Mouse (Mus musculus) MEL (cell line): ENCODE results near the gene Serpinh1.

Experiments
- EP300 ChIP-seq, 2 experiments: IDR thresholded peaks; 2 replicates each; pipeline ENCODE4 v1.6.1; 2011; ENCODE audit warnings: improper control_type of control experiment in 2 of 2, low read length in 2 of 2, low read depth in 1 of 2, mild to moderate bottlenecking in 1 of 2
- GATA1 ChIP-seq: IDR thresholded peaks from 2 replicates; pipeline ENCODE4 v1.6.1; 2011; ENCODE audit warnings: low read depth, low read length, improper control_type of control experiment
- MAFK ChIP-seq: IDR thresholded peaks from 2 replicates; pipeline ENCODE4 v1.6.1; 2011; ENCODE audit warnings: low read depth, mild to moderate bottlenecking, low read length, improper control_type of control experiment, borderline replicate concordance
- RAD21 ChIP-seq: IDR thresholded peaks from 2 replicates; pipeline ENCODE4 v1.6.1; 2011; ENCODE audit warnings: mild to moderate bottlenecking, low read depth, low read length, improper control_type of control experiment
- UBTF ChIP-seq: IDR thresholded peaks from 2 replicates; pipeline ENCODE4 v1.6.1; 2012; ENCODE audit warnings: low read depth, mild to moderate bottlenecking, inconsistent platforms, low read length, improper control_type of control experiment, moderate library complexity, borderline replicate concordance; ENCODE audit not compliant: insufficient read depth

DNA sequence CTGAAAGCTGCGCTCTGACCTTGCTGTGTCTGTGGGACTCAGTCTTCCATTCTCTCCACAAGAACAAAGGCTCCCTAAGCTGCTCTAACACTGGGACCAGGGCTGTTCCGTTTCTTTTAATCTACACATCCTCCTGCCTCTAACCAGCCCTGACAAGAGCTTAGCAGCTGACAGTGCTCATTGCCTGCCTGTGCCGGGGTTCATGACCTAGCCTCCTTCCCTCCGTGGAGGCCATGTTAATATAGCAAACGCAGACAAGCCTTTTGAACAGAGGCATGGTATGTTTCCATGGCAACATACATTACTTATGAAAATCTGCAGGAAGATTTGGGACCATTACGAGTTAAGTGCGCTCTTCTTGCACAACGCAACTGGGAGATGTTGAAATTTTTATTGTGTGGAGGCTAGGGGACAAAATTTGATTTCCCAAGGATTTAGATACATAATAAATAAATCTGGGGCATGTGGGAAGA lies 40.3 kb downstream of the Serpinh1 start:
- no peak for TF ChIP-seq MAFK
- no peak for TF ChIP-seq GATA1
- TF ChIP-seq UBTF = no peak
- no peak for TF ChIP-seq RAD21
- no peak for TF ChIP-seq EP300 (IDR thresholded peaks at IDR 0.05; ENCODE audit: low read depth in 1 of 2, low read length in 2 of 2)
